Mouse (Mus musculus) hindbrain, embryonic 13.5 days (tissue): ENCODE results near the gene Rwdd3. TPM values are rescaled to one million over a fixed set of nuclear protein-coding genes. Genes with fewer than 3 reads are reported as not detected.
A peak's percentile ranks its signal among the peaks of the same experiment; 100 is the strongest.

Source experiments
- ATAC-seq: fragments of 200-750 bp; cut with Nextera tagmentation; 2 replicates; pipeline ENCODE4 v1.8.0; 2017; ENCODE audit warnings: moderate TSS enrichment; ENCODE audit not compliant: low FRiP score
- H3K27ac ChIP-seq: fragments of 300-500 bp; sonication (generic); 2 replicates; pipeline ENCODE4 v1.5.1; 2015; ENCODE audit warnings: inconsistent platforms, mild to moderate bottlenecking, moderate library complexity
- H3K27me3 ChIP-seq: fragments of 300-500 bp; sonication (generic); 2 replicates; pipeline ENCODE4 v1.6.1; 2015; ENCODE audit warnings: mild to moderate bottlenecking, inconsistent platforms
- H3K36me3 ChIP-seq: fragments of 300-500 bp; sonication (generic); 2 replicates; pipeline ENCODE4 v1.6.1; 2015; ENCODE audit warnings: mild to moderate bottlenecking, inconsistent platforms
- H3K4me1 ChIP-seq: fragments of 300-500 bp; sonication (generic); replicated peaks from 2 replicates; pipeline ENCODE4 v1.6.1; 2015; ENCODE audit warnings: inconsistent platforms
- H3K4me2 ChIP-seq: fragments of 300-500 bp; sonication (generic); 2 replicates; pipeline ENCODE4 v1.6.1; 2015; ENCODE audit warnings: inconsistent platforms, mild to moderate bottlenecking, moderate library complexity
- H3K4me3 ChIP-seq: fragments of 300-500 bp; sonication (generic); 2 replicates; pipeline ENCODE4 v1.5.1; 2015; ENCODE audit warnings: mild to moderate bottlenecking, inconsistent platforms
- H3K9ac ChIP-seq: fragments of 300-500 bp; sonication (generic); 2 replicates; pipeline ENCODE4 v1.6.1; 2015; ENCODE audit warnings: mild to moderate bottlenecking, inconsistent platforms
- H3K9me3 ChIP-seq: fragments of 300-500 bp; sonication (generic); 2 replicates; pipeline ENCODE4 v1.6.1; 2016; ENCODE audit warnings: inconsistent platforms
- WGBS: fragments of 180-500 bp; shearing (Covaris S2); methylation state at CpG from one replicate; pipeline ENCODE4 v1.1.7; 2015; 5-methylcytosine and 5-hydroxymethylcytosine counted together
- polyA plus RNA-seq: library from polyadenylated mRNA; unstranded; fragments of >200 nt; fragmentation: Nextera tagmentation; extraction: Ambion mirVana; gene quantifications from 2 replicates; pipeline ENCODE4 v1.2.1, GENCODE M21; 2015

Rwdd3 gene
- polyA plus RNA-seq, 1 experiment from 2014 or later, result 6.4 TPM

- H3K4me1 ChIP-seq, result peaks cover under 1% of the 10 kb centered on the region; the same call in 1 of the 2 replicates
- no peak overlapping the region for H3K27ac ChIP-seq
- no peak for ATAC-seq
- H3K9ac ChIP-seq, result no peak overlapping the region
- H3K4me2 ChIP-seq, result no peak overlapping the region
- 85% methylated on average over 1 of the region's 1 CpGs for WGBS
- no peaks in the 10 kb centered on the region for H3K9me3 ChIP-seq
- no peaks in the 10 kb centered on the region for H3K36me3 ChIP-seq
- no peaks in the 10 kb centered on the region for H3K27me3 ChIP-seq
- no peak overlapping the region for H3K4me3 ChIP-seq
Measured at GRCm38 (mm10) chr3:121176011-121176410, 4.5 kb upstream of the Rwdd3 start.

GRCm38 (mm10) chr3:121174248-121174945, 2.9 kb upstream of the Rwdd3 start:
- H3K27me3 ChIP-seq, result no peaks in the 10 kb centered on the region
- H3K27ac ChIP-seq, result no peak overlapping the region
- ATAC-seq, result no peak
- no peak overlapping the region for H3K9ac ChIP-seq
- no peaks in the 10 kb centered on the region for H3K9me3 ChIP-seq
- WGBS, result 77% methylated on average over 9 of the region's 9 CpGs
- H3K4me2 ChIP-seq, result no peak overlapping the region
- H3K4me3 ChIP-seq, result no peak overlapping the region
- peaks cover 12% of the 10 kb centered on the region; the same call in 1 of the 2 replicates for H3K4me1 ChIP-seq
- H3K36me3 ChIP-seq, result no peaks in the 10 kb centered on the region

GRCm38 (mm10) chr3:121172718-121173117, 1.2 kb upstream of the Rwdd3 start:
- Histone ChIP-seq H3K27ac (no peak overlapping the region), H3K9ac (no peak overlapping the region), H3K4me2 (no peak overlapping the region), H3K36me3 (no peaks in the 10 kb centered on the region), H3K27me3 (no peaks in the 10 kb centered on the region), H3K4me1 (peaks cover 12% of the 10 kb centered on the region; the same call in 1 of the 2 replicates), H3K4me3 (no peak overlapping the region), H3K9me3 (no peaks in the 10 kb centered on the region)
- no peak for ATAC-seq
- 84% methylated on average over 2 of the region's 2 CpGs for WGBS

GRCm38 (mm10) chr3:121171872-121172265, 374 bp upstream of the Rwdd3 start:
- Histone ChIP-seq H3K27ac (no peak overlapping the region), H3K4me3 (peak overlapping the region; percentile 62), H3K9ac (no peak overlapping the region), H3K36me3 (no peaks in the 10 kb centered on the region), H3K4me1 (peaks cover 12% of the 10 kb centered on the region; the same call in 1 of the 2 replicates), H3K4me2 (peak overlapping the region; percentile 69), H3K27me3 (no peaks in the 10 kb centered on the region), H3K9me3 (no peaks in the 10 kb centered on the region)
- 57% methylated on average over 6 of the region's 6 CpGs for WGBS
- peak; percentile 13; the same call in 1 of the 2 replicates for ATAC-seq

- no peak for ATAC-seq
- peak overlapping the region; percentile 78; the same call in 1 of the 2 replicates for H3K9ac ChIP-seq
- H3K27ac ChIP-seq, result no peak overlapping the region
- peaks cover 12% of the 10 kb centered on the region; the same call in 1 of the 2 replicates for H3K4me1 ChIP-seq
- no peaks in the 10 kb centered on the region for H3K36me3 ChIP-seq
- H3K4me2 ChIP-seq, result peak overlapping the region; percentile 69
- H3K4me3 ChIP-seq, result peak overlapping the region; percentile 62; the same call in 1 of the 2 replicates
- 0 out of 2 replicates have a peak, but pooled peaks cover 5% of the 10 kb centered on the region for H3K9me3 ChIP-seq
- no peaks in the 10 kb centered on the region for H3K27me3 ChIP-seq
- 49% methylated on average over 7 of the region's 7 CpGs for WGBS
Measured at GRCm38 (mm10) chr3:121170631-121171030, 864 bp downstream of the Rwdd3 start.

- Histone ChIP-seq H3K9ac (no peak overlapping the region), H3K27ac (no peak overlapping the region), H3K4me2 (no peak overlapping the region), H3K4me1 (peaks cover 12% of the 10 kb centered on the region; the same call in 1 of the 2 replicates), H3K9me3 (0 out of 2 replicates have a peak, but pooled peaks cover 5% of the 10 kb centered on the region), H3K36me3 (no peaks in the 10 kb centered on the region), H3K27me3 (no peaks in the 10 kb centered on the region), H3K4me3 (no peak overlapping the region)
- no peak for ATAC-seq
- 69% methylated on average over 15 of the region's 15 CpGs for WGBS
Measured at GRCm38 (mm10) chr3:121169092-121169942, 2.2 kb downstream of the Rwdd3 start.

GRCm38 (mm10) chr3:121168581-121168980, 2.9 kb downstream of the Rwdd3 start:
- H3K4me1 ChIP-seq, result peaks cover 12% of the 10 kb centered on the region; the same call in 1 of the 2 replicates
- H3K36me3 ChIP-seq, result no peaks in the 10 kb centered on the region
- H3K27ac ChIP-seq, result no peak overlapping the region
- H3K4me3 ChIP-seq, result no peak overlapping the region
- H3K9ac ChIP-seq, result no peak overlapping the region
- no peaks in the 10 kb centered on the region for H3K27me3 ChIP-seq
- H3K9me3 ChIP-seq, result 0 out of 2 replicates have a peak, but pooled peaks cover 5% of the 10 kb centered on the region
- ATAC-seq, result no peak
- 90% methylated on average over 8 of the region's 8 CpGs for WGBS
- no peak overlapping the region for H3K4me2 ChIP-seq

- Histone ChIP-seq H3K27ac (no peak overlapping the region), H3K4me1 (peaks cover 3% of the 10 kb centered on the region; the same call in 1 of the 2 replicates), H3K27me3 (no peaks in the 10 kb centered on the region), H3K9me3 (0 out of 2 replicates have a peak, but pooled peaks cover 5% of the 10 kb centered on the region), H3K4me2 (no peak overlapping the region), H3K4me3 (no peak overlapping the region), H3K9ac (no peak overlapping the region), H3K36me3 (no peaks in the 10 kb centered on the region)
- WGBS, result 37% methylated on average over 7 of the region's 7 CpGs
- no peak for ATAC-seq
Measured at GRCm38 (mm10) chr3:121163271-121163819, 8.2 kb downstream of the Rwdd3 start.

GRCm38 (mm10) chr3:121161661-121162060, 9.8 kb downstream of the Rwdd3 start:
- no peak overlapping the region for H3K4me2 ChIP-seq
- 0 out of 2 replicates have a peak, but pooled peaks cover 4% of the 10 kb centered on the region for H3K9me3 ChIP-seq
- H3K36me3 ChIP-seq, result no peaks in the 10 kb centered on the region
- H3K4me3 ChIP-seq, result no peak overlapping the region
- WGBS, result 45% methylated on average over 2 of the region's 2 CpGs
- H3K27me3 ChIP-seq, result no peaks in the 10 kb centered on the region
- ATAC-seq, result no peak
- H3K4me1 ChIP-seq, result peaks cover 8% of the 10 kb centered on the region
- H3K9ac ChIP-seq, result no peak overlapping the region
- H3K27ac ChIP-seq, result no peak overlapping the region

- H3K27me3 ChIP-seq, result no peaks in the 10 kb centered on the region
- peaks cover 18% of the 10 kb centered on the region for H3K4me1 ChIP-seq
- no peaks in the 10 kb centered on the region for H3K9me3 ChIP-seq
- 75% methylated on average over 4 of the region's 4 CpGs for WGBS
- H3K4me3 ChIP-seq, result no peak overlapping the region
- no peaks in the 10 kb centered on the region for H3K36me3 ChIP-seq
- H3K4me2 ChIP-seq, result no peak overlapping the region
- H3K27ac ChIP-seq, result no peak overlapping the region
- no peak overlapping the region for H3K9ac ChIP-seq
- no peak for ATAC-seq
Measured at GRCm38 (mm10) chr3:121160424-121160823, 11.1 kb downstream of the Rwdd3 start.

GRCm38 (mm10) chr3:121159566-121159965, 11.9 kb downstream of the Rwdd3 start:
- Histone ChIP-seq H3K27me3 (no peaks in the 10 kb centered on the region), H3K4me1 (peaks cover 18% of the 10 kb centered on the region), H3K9me3 (no peaks in the 10 kb centered on the region), H3K4me2 (no peak overlapping the region), H3K36me3 (no peaks in the 10 kb centered on the region), H3K27ac (no peak overlapping the region), H3K4me3 (no peak overlapping the region), H3K9ac (no peak overlapping the region)
- peak; percentile 31 for ATAC-seq
- 77% methylated on average over 10 of the region's 10 CpGs for WGBS

GRCm38 (mm10) chr3:121158901-121159351, 12.6 kb downstream of the Rwdd3 start:
- H3K27me3 ChIP-seq, result no peaks in the 10 kb centered on the region
- ATAC-seq, result no peak
- no peak overlapping the region for H3K4me3 ChIP-seq
- peaks cover 18% of the 10 kb centered on the region for H3K4me1 ChIP-seq
- no peaks in the 10 kb centered on the region for H3K36me3 ChIP-seq
- no peak overlapping the region for H3K4me2 ChIP-seq
- no peak overlapping the region for H3K27ac ChIP-seq
- no peaks in the 10 kb centered on the region for H3K9me3 ChIP-seq
- H3K9ac ChIP-seq, result no peak overlapping the region
- WGBS, result 86% methylated on average over 16 of the region's 16 CpGs
